Mouse (Mus musculus) heart, adult 18-20 months (tissue): Measurements from ENCODE around the gene Tmem163. TPM values are rescaled to one million over a fixed set of nuclear protein-coding genes. Genes with fewer than 3 reads are reported as not detected.
A peak's percentile ranks its signal among the peaks of the same experiment; 100 is the strongest.

Source experiments
- DNase-seq, 2 experiments: peaks; one replicate each; pipeline ENCODE4 v3.0.0; 2021 to 2022; ENCODE audit warnings: mixed read lengths in 1 of 2
- total RNA-seq, 2 experiments: library from RNA; stranded (reverse); gene quantifications; 2 replicates each; pipeline ENCODE4 v1.2.3; 2021

The Tmem163 gene
- total RNA-seq, 2 experiments from 2014 or later, result 6.3 to 7.8 TPM

- no peak for DNase-seq
Observed at GRCm38 (mm10) chr1:127651564-127651963, 27.8 kb downstream of the Tmem163 start.

GRCm38 (mm10) chr1:127642976-127643769 lies 36.2 kb downstream of the Tmem163 start:
- DNase-seq, result no peak

- no peak for DNase-seq
Observed at GRCm38 (mm10) chr1:127637917-127638316, 41.4 kb downstream of the Tmem163 start.

GRCm38 (mm10) chr1:127627151-127627550 lies 52.2 kb downstream of the Tmem163 start:
- no peak for DNase-seq

GRCm38 (mm10) chr1:127625577-127626362 lies 53.6 kb downstream of the Tmem163 start:
- DNase-seq, result no peak

GRCm38 (mm10) chr1:127622349-127622748 lies 57.0 kb downstream of the Tmem163 start:
- DNase-seq, result no peak

GRCm38 (mm10) chr1:127619036-127619435 lies 60.3 kb downstream of the Tmem163 start:
- no peak for DNase-seq

- DNase-seq, result no peak
Observed at GRCm38 (mm10) chr1:127610378-127610777, 69.0 kb downstream of the Tmem163 start.

- DNase-seq, result no peak
Observed at GRCm38 (mm10) chr1:127609814-127610213, 69.5 kb downstream of the Tmem163 start.

GRCm38 (mm10) chr1:127608326-127608725 lies 71.0 kb downstream of the Tmem163 start:
- no peak for DNase-seq

- DNase-seq, result no peak
Observed at GRCm38 (mm10) chr1:127603697-127604631, 75.4 kb downstream of the Tmem163 start.

GRCm38 (mm10) chr1:127596143-127596542 lies 83.2 kb downstream of the Tmem163 start:
- DNase-seq, result peak; percentile 8 to 17

GRCm38 (mm10) chr1:127595735-127596134 lies 83.6 kb downstream of the Tmem163 start:
- peak in 1 of 2 experiments; percentile 8 for DNase-seq

GRCm38 (mm10) chr1:127589542-127589941 lies 89.8 kb downstream of the Tmem163 start:
- no peak for DNase-seq

- DNase-seq, result no peak
Observed at GRCm38 (mm10) chr1:127587071-127587470, 92.3 kb downstream of the Tmem163 start.

- no peak for DNase-seq
Observed at GRCm38 (mm10) chr1:127586156-127586555, 93.2 kb downstream of the Tmem163 start.

- no peak for DNase-seq
Observed at GRCm38 (mm10) chr1:127577981-127578380, 101.4 kb downstream of the Tmem163 start.

- DNase-seq, result no peak
Observed at GRCm38 (mm10) chr1:127577083-127577482, 102.3 kb downstream of the Tmem163 start.

- DNase-seq, result no peak
Observed at GRCm38 (mm10) chr1:127576563-127576962, 102.8 kb downstream of the Tmem163 start.

GRCm38 (mm10) chr1:127576143-127576542 lies 103.2 kb downstream of the Tmem163 start:
- no peak for DNase-seq

- DNase-seq, result no peak
Observed at GRCm38 (mm10) chr1:127575692-127576091, 103.7 kb downstream of the Tmem163 start.

GRCm38 (mm10) chr1:127573186-127573585 lies 106.2 kb downstream of the Tmem163 start:
- no peak for DNase-seq
